Mouse (Mus musculus) bone marrow, adult 2 months (tissue): ENCODE results near the gene Limch1. TPM values are rescaled to one million over a fixed set of nuclear protein-coding genes. Genes with fewer than 3 reads are reported as not detected.

ENCODE experiments used
- H3K27ac ChIP-seq: fragments of 200-500 bp; 2 replicates; pipeline ENCODE4 v1.5.1; 2012; ENCODE audit warnings: low read depth, mild to moderate bottlenecking, control low read depth, inconsistent platforms, low read length; ENCODE audit not compliant: control insufficient read depth, poor library complexity, insufficient read depth
- H3K4me1 ChIP-seq: fragments of 200-500 bp; 2 replicates; pipeline ENCODE4 v1.6.1; 2011; ENCODE audit warnings: low read length; ENCODE audit not compliant: control insufficient read depth, insufficient read depth
- H3K4me3 ChIP-seq: fragments of 200-500 bp; replicated peaks from 2 replicates; pipeline ENCODE3; 2011; ENCODE audit warnings: mild to moderate bottlenecking, low read depth, low read length, control low read depth; ENCODE audit not compliant: control insufficient read depth
- CTCF ChIP-seq: fragments of 200-500 bp; IDR thresholded peaks from 2 replicates; pipeline ENCODE4 v1.5.1; 2011; ENCODE audit warnings: low read length, control low read depth; ENCODE audit not compliant: control insufficient read depth, insufficient read depth
- POLR2A ChIP-seq: fragments of 200-500 bp; IDR thresholded peaks from 2 replicates; pipeline ENCODE4 v1.6.1; 2011; ENCODE audit warnings: low read depth, mild to moderate bottlenecking, control low read depth, low read length, borderline replicate concordance; ENCODE audit not compliant: control insufficient read depth
- WGBS: fragments of 180-500 bp; shearing (Covaris S2); methylation state at CpG from one replicate; pipeline ENCODE4 v1.1.7; 2018; 5-methylcytosine and 5-hydroxymethylcytosine counted together
- polyA plus RNA-seq: library from polyadenylated mRNA; stranded (reverse); fragments of >200 nt; gene quantifications from 2 replicates; pipeline ENCODE4 v1.2.4, GENCODE M21; 2011; ENCODE audit warnings: low replicate concordance; ENCODE audit not compliant: missing spikeins, insufficient read depth, insufficient read length

Limch1 gene
- polyA plus RNA-seq, 1 experiment: 13.5 TPM

DNA sequence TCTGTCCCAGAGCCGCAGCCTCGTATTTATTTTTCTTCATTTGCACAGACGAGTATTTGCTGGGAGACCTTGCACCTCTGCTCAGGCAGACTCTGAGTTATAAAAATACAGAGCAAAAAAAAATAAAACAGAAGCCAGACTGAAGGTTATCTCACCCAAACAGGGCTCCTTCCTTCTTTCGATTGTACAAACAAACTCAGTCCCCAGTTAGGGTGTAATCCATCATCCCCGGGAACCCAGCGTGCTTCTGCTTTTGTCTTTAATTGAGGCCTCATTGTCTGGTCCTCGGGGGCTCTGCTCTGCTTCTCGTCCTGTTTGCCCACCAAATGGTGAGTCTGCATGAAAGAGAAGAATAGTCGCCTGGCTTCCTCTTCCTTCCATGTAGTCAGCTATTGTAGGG, 54.6 kb downstream of the Limch1 start:
- no peak for TF ChIP-seq POLR2A
- no peak for TF ChIP-seq CTCF
- H3K27ac ChIP-seq: no peak overlapping the region
- WGBS: 13% methylated on average over 9 of the region's 9 CpGs
- no peaks in the 10 kb centered on the region; the same call in 1 of the 2 replicates for H3K4me1 ChIP-seq
- H3K4me3 ChIP-seq: no peak overlapping the region

- TF ChIP-seq POLR2A: no peak
- TF ChIP-seq CTCF: no peak
- Histone ChIP-seq H3K4me3 (no peak overlapping the region), H3K4me1 (no peaks in the 10 kb centered on the region; the same call in 1 of the 2 replicates), H3K27ac (no peak overlapping the region)
- WGBS: 71% methylated on average over 6 of the region's 6 CpGs
Observed at GRCm38 (mm10) chr5:66800977-66801376, 55.4 kb downstream of the Limch1 start.

GRCm38 (mm10) chr5:66802196-66802595, 56.6 kb downstream of the Limch1 start:
- TF ChIP-seq POLR2A (no peak), CTCF (no peak)
- H3K4me3 ChIP-seq: no peak overlapping the region
- H3K4me1 ChIP-seq: no peaks in the 10 kb centered on the region; the same call in 1 of the 2 replicates
- WGBS: 12% methylated on average over 10 of the region's 10 CpGs
- H3K27ac ChIP-seq: no peak overlapping the region

- H3K4me3 ChIP-seq: no peak overlapping the region
- no peak for TF ChIP-seq CTCF
- no peak for TF ChIP-seq POLR2A
- no peaks in the 10 kb centered on the region; the same call in 1 of the 2 replicates for H3K4me1 ChIP-seq
- no peak overlapping the region for H3K27ac ChIP-seq
- WGBS: 89% methylated on average over 7 of the region's 7 CpGs
Observed at GRCm38 (mm10) chr5:66806335-66806734, 60.7 kb downstream of the Limch1 start.

DNA sequence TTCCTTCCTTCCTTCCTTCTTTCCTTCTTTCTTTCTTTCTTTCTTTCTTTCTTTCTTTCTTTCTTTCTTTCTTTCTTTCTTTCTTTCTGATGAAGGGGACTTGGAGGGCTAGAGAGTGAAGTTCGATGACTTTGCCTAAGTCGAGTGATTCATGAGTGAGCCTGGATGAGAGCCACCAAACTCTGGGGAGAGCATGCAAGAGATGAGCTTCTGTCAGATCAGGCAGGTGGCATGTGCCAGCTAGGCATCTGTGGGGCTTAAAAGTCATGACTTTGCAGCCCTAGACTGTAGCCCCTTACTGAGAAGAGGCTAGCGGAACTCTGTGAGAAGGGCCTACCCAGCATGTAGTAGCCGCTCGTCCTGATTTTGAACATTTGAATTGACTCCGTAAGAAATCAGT, 62.1 kb downstream of the Limch1 start:
- WGBS: 85% methylated on average over 6 of the region's 6 CpGs

DNA sequence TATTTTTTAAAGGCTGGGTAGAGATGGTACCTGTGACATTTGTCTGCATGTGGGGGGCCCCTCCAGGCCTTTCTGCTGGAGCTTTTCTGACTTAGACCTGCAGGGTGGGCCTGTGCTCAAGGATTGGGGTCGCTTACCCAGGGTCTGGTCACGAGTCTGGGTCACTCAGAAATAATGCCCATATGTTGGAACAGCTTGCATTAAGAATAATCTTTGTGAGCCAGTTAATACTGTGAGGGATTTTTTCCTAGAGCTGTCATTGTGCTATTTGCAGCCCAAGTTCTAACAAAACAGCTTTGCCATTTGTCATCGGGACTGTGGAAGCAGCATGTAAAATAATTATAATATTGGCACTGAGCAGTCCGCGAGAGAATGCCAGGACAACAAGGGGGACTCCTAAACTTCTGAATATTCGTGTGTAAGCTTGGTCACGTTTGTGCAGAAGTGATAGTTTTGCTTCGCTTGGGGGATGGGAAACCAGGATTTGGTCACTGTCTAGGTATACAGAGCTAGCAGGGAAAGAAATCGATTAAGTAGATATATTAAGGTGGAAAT, 63.5 kb downstream of the Limch1 start:
- TF ChIP-seq CTCF (no peak), POLR2A (no peak)
- WGBS: 77% methylated on average over 9 of the region's 9 CpGs
- no peaks in the 10 kb centered on the region; the same call in 1 of the 2 replicates for H3K4me1 ChIP-seq
- no peak overlapping the region for H3K4me3 ChIP-seq
- H3K27ac ChIP-seq: no peak overlapping the region

More for the DNA sequence above, 62.1 kb downstream of the Limch1 start:
- H3K4me3 ChIP-seq: no peak overlapping the region
- H3K27ac ChIP-seq: no peak overlapping the region
- no peaks in the 10 kb centered on the region; the same call in 1 of the 2 replicates for H3K4me1 ChIP-seq
- no peak for TF ChIP-seq POLR2A
- no peak for TF ChIP-seq CTCF

- TF ChIP-seq CTCF: no peak
- no peak for TF ChIP-seq POLR2A
Observed at GRCm38 (mm10) chr5:66810396-66810795, 64.8 kb downstream of the Limch1 start.

DNA sequence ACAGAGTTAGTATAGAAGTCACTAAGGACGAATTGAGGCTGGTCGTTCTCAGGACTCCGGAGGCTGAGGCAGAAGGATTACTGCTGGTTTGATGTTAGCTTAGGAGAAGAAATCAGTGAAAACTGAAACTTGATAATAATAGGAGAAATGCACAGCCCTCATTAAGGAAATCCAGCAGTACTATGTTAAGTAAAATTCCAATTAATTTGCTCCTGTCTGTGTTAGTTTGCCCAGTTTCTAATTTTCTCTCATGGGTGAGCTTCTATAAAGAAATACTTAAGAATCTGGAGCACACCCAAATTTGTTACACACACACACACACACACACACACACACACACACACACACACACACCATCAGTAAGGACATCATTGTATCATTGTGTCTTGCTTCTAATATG, 69.0 kb downstream of the Limch1 start:
- TF ChIP-seq CTCF: no peak
- TF ChIP-seq POLR2A: no peak
- no peak overlapping the region for H3K4me3 ChIP-seq
- no peaks in the 10 kb centered on the region; the same call in 1 of the 2 replicates for H3K4me1 ChIP-seq
- 88% methylated on average over 3 of the region's 3 CpGs for WGBS
- no peak overlapping the region for H3K27ac ChIP-seq

More at GRCm38 (mm10) chr5:66810396-66810795, 64.8 kb downstream of the Limch1 start:
- no peaks in the 10 kb centered on the region; the same call in 1 of the 2 replicates for H3K4me1 ChIP-seq
- 71% methylated on average over 2 of the region's 2 CpGs for WGBS
- H3K27ac ChIP-seq: no peak overlapping the region
- H3K4me3 ChIP-seq: no peak overlapping the region
